Comparison of ENCODE assay signal across 13 mouse cellular contexts in the genomic region with DNA sequence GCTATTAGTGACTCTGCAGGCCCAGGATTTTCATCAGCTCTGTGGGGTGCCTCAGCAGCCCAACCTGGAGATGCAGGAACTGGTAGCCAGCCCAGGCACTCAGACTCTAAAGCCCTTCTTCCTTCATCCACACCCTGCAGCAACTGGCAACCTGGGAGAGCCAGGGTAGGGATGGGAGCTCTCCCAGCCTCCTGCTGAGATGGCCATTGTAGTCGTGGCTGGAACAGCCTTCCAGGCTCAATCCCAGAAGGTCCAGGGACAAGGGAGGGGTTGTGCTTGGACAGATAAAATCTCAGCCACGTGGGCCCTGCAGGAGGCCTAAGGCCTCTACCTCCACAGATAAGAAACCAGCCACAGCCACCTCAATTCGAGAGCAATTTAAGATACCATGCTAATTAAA. TPM values are rescaled to one million over a fixed set of nuclear protein-coding genes. Genes with fewer than 3 reads are reported as not detected.
A peak's percentile ranks its signal among the peaks of the same experiment; 100 is the strongest.
DNase-seq lines count a peak whose midpoint lies in the region; ATAC-seq lines count a peak whose summit lies in the region.
"Had no signal": no experiment of that assay in that cellular context is flagged by ENCODE, and none has a peak within 500 bp of the region (broad histone marks: within the 10 kb centered on the region; RNA-seq: fewer than 3 reads in every experiment).

No protein-coding gene starts in this region.

- intact Hi-C loops in left cerebral cortex, postnatal 25 days (cut with DNase I) = no loop called here

- ATAC-seq in limb, embryonic 13.5 days (ENCODE audit: low FRiP score, low read depth) = no peak

- H3K4me3 ChIP-seq in heart, embryonic 10.5 days = no peak overlapping the region
- H3K4me3 ChIP-seq in limb, embryonic 13.5 days = no peak overlapping the region
- H3K4me3 ChIP-seq: hindbrain, embryonic 12.5 days; midbrain, embryonic 10.5 days; neural tube, embryonic 15.5 days had no signal

- DNase-seq in heart, embryonic 10.5 days (ENCODE audit: low spot score) = no peak
- DNase-seq in heart, adult 18-20 months = no peak
- DNase-seq in retina, postnatal 1 day = peak; percentile 15
- no peak for DNase-seq in retina, embryonic 14.5 days (ENCODE audit: low spot score)
- no peak for DNase-seq in thymus, adult 18-20 months
- DNase-seq in ovary, postnatal 14 days (ENCODE audit: low spot score) = no peak
- no peak for DNase-seq in left cerebral cortex, postnatal 25 days (ENCODE audit: low spot score in 2 of 2)
- DNase-seq: cerebellum, postnatal 36 days; thymus, postnatal 14 days had no signal

- H3K36me3 ChIP-seq in heart, embryonic 10.5 days = no peaks in the 10 kb centered on the region
- H3K36me3 ChIP-seq in limb, embryonic 13.5 days = no peaks in the 10 kb centered on the region
- H3K36me3 ChIP-seq: hindbrain, embryonic 12.5 days; midbrain, embryonic 10.5 days; neural tube, embryonic 15.5 days had no signal

- H3K27me3 ChIP-seq in heart, embryonic 10.5 days (ENCODE audit: insufficient read depth, poor library complexity, severe bottlenecking) = no peaks in the 10 kb centered on the region
- no peaks in the 10 kb centered on the region for H3K27me3 ChIP-seq in limb, embryonic 13.5 days
- H3K27me3 ChIP-seq: hindbrain, embryonic 12.5 days; neural tube, embryonic 15.5 days had no signal

- H3K9ac ChIP-seq in limb, embryonic 13.5 days = no peak overlapping the region
- H3K9ac ChIP-seq: hindbrain, embryonic 12.5 days; neural tube, embryonic 15.5 days had no signal

- 0 out of 2 replicates have a peak overlapping the region, but pooled peaks have one; percentile 52 for H3K27ac ChIP-seq in heart, embryonic 10.5 days
- peak overlapping the region; percentile 6; the same call in 1 of the 2 replicates for H3K27ac ChIP-seq in limb, embryonic 13.5 days
- H3K27ac ChIP-seq: hindbrain, embryonic 12.5 days; midbrain, embryonic 10.5 days; neural tube, embryonic 15.5 days had no signal

- H3K9me3 ChIP-seq in heart, embryonic 10.5 days = no peaks in the 10 kb centered on the region
- no peaks in the 10 kb centered on the region for H3K9me3 ChIP-seq in limb, embryonic 13.5 days
- H3K9me3 ChIP-seq: hindbrain, embryonic 12.5 days; midbrain, embryonic 10.5 days; neural tube, embryonic 15.5 days had no signal

- peaks cover 33% of the 10 kb centered on the region for H3K4me1 ChIP-seq in heart, embryonic 10.5 days
- peaks cover 60% of the 10 kb centered on the region for H3K4me1 ChIP-seq in limb, embryonic 13.5 days

- WGBS in heart, embryonic 10.5 days = 10% methylated on average over 3 of the region's 3 CpGs
- WGBS in limb, embryonic 13.5 days = 3% methylated on average over 3 of the region's 3 CpGs

- no peak overlapping the region for H3K4me2 ChIP-seq in limb, embryonic 13.5 days (replicated peaks)
- H3K4me2 ChIP-seq: hindbrain, embryonic 12.5 days; neural tube, embryonic 15.5 days had no signal

RNA-seq across cellular contexts. Expression of a gene that starts 16.9 kb away (rescaled TPM):
- 4.6 and 6.5 TPM in 2 replicates for polyA plus RNA-seq in heart, embryonic 10.5 days (2016; fragmentation: Nextera tagmentation; extraction: Ambion mirVana)
- total RNA-seq in heart, adult 18-20 months (2021) = 100 to 1,000 TPM; 101 to 128 TPM
- polyA plus RNA-seq in limb, embryonic 13.5 days (2015; fragmentation: Nextera tagmentation; extraction: Ambion mirVana) = 11.6 and 11.8 TPM in 2 replicates
- total RNA-seq in left cerebral cortex, postnatal 25 days (2021) = 10 to 100 TPM; 55.5 to 62.7 TPM
